Mouse (Mus musculus): ENCODE results near the gene Gm6890. TPM values are rescaled to one million over a fixed set of nuclear protein-coding genes. Genes with fewer than 3 reads are reported as not detected.

Gene Gm6890
- not detected for polyA plus RNA-seq (2017; shearing (Covaris generic))

GRCm38 (mm10) chrX:74740627-74741026 lies at the start of gene Gm6890:
TSS of gene Gm6890 (plus strand) at chrX:74740927.

Other genes starting within 250 kb of the Gm6890 start
- not detected for gene Olfr1326-ps1, start 166.0 kb upstream of the Gm6890 start, polyA plus RNA-seq (2017; shearing (Covaris generic))
- gene Olfr1325, start 148.2 kb upstream of the Gm6890 start, polyA plus RNA-seq (2017; shearing (Covaris generic)), result not detected
- not detected for gene Gm5640, start 95.3 kb upstream of the Gm6890 start, polyA plus RNA-seq (2017; shearing (Covaris generic))
- not detected for gene Gm5936, start 96.3 kb downstream of the Gm6890 start, polyA plus RNA-seq (2017; shearing (Covaris generic))

Data from effector memory CD4-positive, alpha-beta T cell, adult 5 months (primary cell).